Mouse (Mus musculus): ENCODE data around the gene Nceh1. TPM values are rescaled to one million over a fixed set of nuclear protein-coding genes. Genes with fewer than 3 reads are reported as not detected.

Nceh1 gene
- polyA plus RNA-seq (2021; fragmentation: Nextera tagmentation): 90.2 and 114 TPM in 2 replicates
- long read RNA-seq, experiment 1, full-length matches to known transcripts: 399 of 457 reads
- long read RNA-seq, experiment 1, partial matches to known transcripts: 46 of 457 reads
- long read RNA-seq, experiment 1, other reads (novel, unspliced or antisense): 12 of 457 reads
- long read RNA-seq, experiment 2, full-length matches to known transcripts: 204 of 310 reads
- long read RNA-seq, experiment 2, partial matches to known transcripts: 60 of 310 reads
- long read RNA-seq, experiment 2, other reads (novel, unspliced or antisense): 46 of 310 reads

GRCm38 (mm10) chr3:27182733-27183600 is at the start of gene Nceh1:
Gene Nceh1 (plus strand): TSS chr3:27182965.

GRCm38 (mm10) chr3:27153701-27154209 is 29.0 kb upstream of the Nceh1 start, which contains the start of gene Ect2:
Gene Ect2 (minus strand): TSS chr3:27153878.

GRCm38 (mm10) chr3:27316559-27317287 is 134.0 kb downstream of the Nceh1 start, which contains the start of gene Tnfsf10:
Gene Tnfsf10 (plus strand): TSS chr3:27317028.

Other genes with a start within 250 kb of the Nceh1 start
- 0.12 and 0.20 TPM in 2 replicates for gene Ect2, start 29.1 kb upstream of the Nceh1 start, polyA plus RNA-seq (2021; fragmentation: Nextera tagmentation)
- 0.59 and 0.94 TPM in 2 replicates for gene Tnfsf10, start 134.1 kb downstream of the Nceh1 start, polyA plus RNA-seq (2021; fragmentation: Nextera tagmentation)
- not detected in 2 replicates for gene Ghsr, start 188.4 kb downstream of the Nceh1 start, polyA plus RNA-seq (2021; fragmentation: Nextera tagmentation)